Mouse (Mus musculus) lung, embryonic 14.5 days (tissue): ENCODE data around the gene Epb41l4b. TPM values are rescaled to one million over a fixed set of nuclear protein-coding genes. Genes with fewer than 3 reads are reported as not detected.

Source experiments
- ATAC-seq: fragments of 200-750 bp; cut with Nextera tagmentation; 2 replicates; pipeline ENCODE4 v1.8.0; 2017; ENCODE audit warnings: mild to moderate bottlenecking, moderate TSS enrichment, moderate library complexity; ENCODE audit not compliant: insufficient read depth
- DNase-seq: peaks from one replicate; pipeline ENCODE4 v3.0.0-alpha.2; 2015
- H3K27ac ChIP-seq: fragments of 300-500 bp; sonication (generic); 2 replicates; pipeline ENCODE4 v1.5.1; 2014; ENCODE audit warnings: low read depth, mild to moderate bottlenecking, moderate library complexity
- H3K27me3 ChIP-seq: fragments of 300-500 bp; sonication (generic); 2 replicates; pipeline ENCODE4 v1.6.1; 2014; ENCODE audit warnings: low read length, control low read depth; ENCODE audit not compliant: insufficient read depth
- H3K36me3 ChIP-seq: fragments of 300-500 bp; sonication (generic); 2 replicates; pipeline ENCODE4 v1.6.1; 2014; ENCODE audit warnings: control low read depth; ENCODE audit not compliant: insufficient read depth
- H3K4me1 ChIP-seq: fragments of 300-500 bp; sonication (generic); 2 replicates; pipeline ENCODE4 v1.6.1; 2014; ENCODE audit warnings: antibody characterized with exemption, control low read depth; ENCODE audit not compliant: insufficient read depth
- H3K4me2 ChIP-seq: fragments of 300-500 bp; sonication (generic); 2 replicates; pipeline ENCODE4 v1.6.1; 2014; ENCODE audit warnings: mild to moderate bottlenecking
- H3K4me3 ChIP-seq: fragments of 300-500 bp; sonication (generic); 2 replicates; pipeline ENCODE4 v1.5.1; 2014; ENCODE audit warnings: low read depth, low read length
- H3K9ac ChIP-seq: fragments of 300-500 bp; sonication (generic); 2 replicates; pipeline ENCODE4 v1.6.1; 2014
- H3K9me3 ChIP-seq: fragments of 300-500 bp; sonication (generic); 2 replicates; pipeline ENCODE4 v1.6.1; 2016; ENCODE audit warnings: low read depth, low read length, control low read depth
- CTCF ChIP-seq: IDR thresholded peaks from 2 replicates; pipeline ENCODE4 v1.5.1; 2016; ENCODE audit warnings: antibody characterized with exemption, low read depth
- WGBS: fragments of 180-500 bp; shearing (Covaris S2); extraction: QIAGEN DNeasy Blood & Tissue Kit; methylation state at CpG from one replicate; pipeline ENCODE4 v1.1.7; 2014; 5-methylcytosine and 5-hydroxymethylcytosine counted together
- polyA plus RNA-seq: library from polyadenylated mRNA; unstranded; fragments of >200 nt; fragmentation: Nextera tagmentation; extraction: Ambion mirVana; gene quantifications from 2 replicates; pipeline ENCODE4 v1.2.1, GENCODE M21; 2014

Gene Epb41l4b
- polyA plus RNA-seq, 1 experiment from 2014 or later = 1.2 TPM

DNA sequence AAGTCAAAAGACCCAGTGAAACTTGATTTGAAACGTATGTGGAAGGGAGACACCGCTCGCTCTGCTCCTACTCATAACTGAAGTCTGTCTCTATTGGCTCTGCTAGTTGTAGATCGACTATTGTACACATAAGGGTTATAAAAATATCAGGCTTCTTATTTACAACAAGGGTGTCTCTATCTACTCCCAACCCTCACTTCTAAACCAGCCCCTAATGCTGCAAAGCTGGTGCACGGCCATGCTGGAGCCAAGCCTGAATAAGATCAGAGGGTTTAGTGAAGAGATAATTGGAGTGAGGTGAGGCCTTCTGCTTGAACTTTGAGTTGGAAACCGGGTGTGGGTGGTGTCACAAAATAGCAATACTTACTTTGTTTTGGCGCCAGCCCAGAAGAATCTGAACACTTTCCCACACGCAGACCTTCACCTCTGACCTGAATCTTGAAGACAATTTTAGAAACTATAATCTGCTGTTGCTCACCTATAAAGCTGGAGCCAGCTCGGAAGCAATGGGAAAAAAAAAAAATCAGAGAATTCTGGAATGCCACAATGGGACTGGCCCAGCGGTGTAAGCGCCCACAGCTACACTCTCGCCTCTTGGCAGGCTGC, 181.8 kb downstream of the Epb41l4b start:
- Histone ChIP-seq H3K4me2 (no peak overlapping the region), H3K27me3 (no peaks in the 10 kb centered on the region), H3K9ac (no peak overlapping the region), H3K4me1 (no peaks in the 10 kb centered on the region), H3K9me3 (no peaks in the 10 kb centered on the region), H3K4me3 (no peak overlapping the region), H3K36me3 (no peaks in the 10 kb centered on the region), H3K27ac (no peak overlapping the region)
- ATAC-seq (no peak), DNase-seq (no peak)
- TF ChIP-seq CTCF = no peak
- WGBS = 69% methylated on average over 12 of the region's 12 CpGs

DNA sequence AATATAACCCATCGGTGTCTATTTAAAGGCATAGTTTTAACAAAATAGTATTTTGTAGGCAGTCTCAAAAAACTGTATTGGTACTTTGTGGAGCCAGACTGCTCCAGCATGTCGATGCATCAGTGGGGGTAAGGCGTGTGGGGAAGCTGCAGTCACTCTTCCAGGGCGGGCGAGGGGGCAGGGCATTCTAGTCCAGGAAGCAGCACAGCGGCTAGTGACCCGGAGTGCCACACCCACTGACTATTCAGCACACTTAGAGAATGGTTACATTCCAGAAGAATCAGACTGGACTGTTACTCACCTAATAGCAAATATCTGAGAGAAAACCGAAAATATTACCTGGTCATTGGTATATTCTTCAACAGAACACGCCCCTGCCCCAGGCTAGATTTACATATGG, 185.7 kb downstream of the Epb41l4b start:
- 44% methylated on average over 9 of the region's 9 CpGs for whole genome bisulfite sequencing

DNA sequence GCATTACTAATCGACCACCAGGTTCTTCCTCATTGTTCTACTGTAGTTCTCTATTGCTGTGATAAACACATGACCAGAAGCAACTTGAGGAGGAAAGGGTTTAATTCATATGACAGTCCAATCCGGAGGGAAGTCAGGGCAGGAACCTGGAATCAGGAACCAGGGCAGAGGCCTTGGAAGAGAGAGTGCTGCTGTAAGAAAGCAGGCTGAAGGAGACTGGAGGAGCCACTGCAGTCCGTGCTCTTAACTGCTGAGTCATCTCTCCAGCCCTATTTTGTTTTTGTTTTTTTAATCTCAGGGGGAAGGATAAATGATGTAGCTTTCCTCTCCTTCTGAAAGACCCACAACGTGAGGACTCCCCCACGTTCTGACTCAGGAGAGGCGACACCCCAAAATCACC, 190.0 kb downstream of the Epb41l4b start:
- WGBS = 49% methylated on average over 5 of the region's 6 CpGs
- DNase-seq (no peak), ATAC-seq (no peak)
- no peaks in the 10 kb centered on the region for H3K27me3 ChIP-seq
- no peaks in the 10 kb centered on the region for H3K4me1 ChIP-seq
- H3K36me3 ChIP-seq = no peaks in the 10 kb centered on the region
- H3K9me3 ChIP-seq = no peaks in the 10 kb centered on the region
- no peak overlapping the region for H3K4me2 ChIP-seq
- H3K4me3 ChIP-seq = no peak overlapping the region
- TF ChIP-seq CTCF = no peak
- no peak overlapping the region for H3K9ac ChIP-seq
- no peak overlapping the region for H3K27ac ChIP-seq

More for the DNA sequence above, 185.7 kb downstream of the Epb41l4b start:
- H3K4me1 ChIP-seq = no peaks in the 10 kb centered on the region
- DNase-seq (no peak), ATAC-seq (no peak)
- no peak overlapping the region for H3K27ac ChIP-seq
- H3K9ac ChIP-seq = no peak overlapping the region
- no peaks in the 10 kb centered on the region for H3K9me3 ChIP-seq
- no peak overlapping the region for H3K4me2 ChIP-seq
- H3K4me3 ChIP-seq = no peak overlapping the region
- no peaks in the 10 kb centered on the region for H3K36me3 ChIP-seq
- no peaks in the 10 kb centered on the region for H3K27me3 ChIP-seq
- TF ChIP-seq CTCF = no peak

DNA sequence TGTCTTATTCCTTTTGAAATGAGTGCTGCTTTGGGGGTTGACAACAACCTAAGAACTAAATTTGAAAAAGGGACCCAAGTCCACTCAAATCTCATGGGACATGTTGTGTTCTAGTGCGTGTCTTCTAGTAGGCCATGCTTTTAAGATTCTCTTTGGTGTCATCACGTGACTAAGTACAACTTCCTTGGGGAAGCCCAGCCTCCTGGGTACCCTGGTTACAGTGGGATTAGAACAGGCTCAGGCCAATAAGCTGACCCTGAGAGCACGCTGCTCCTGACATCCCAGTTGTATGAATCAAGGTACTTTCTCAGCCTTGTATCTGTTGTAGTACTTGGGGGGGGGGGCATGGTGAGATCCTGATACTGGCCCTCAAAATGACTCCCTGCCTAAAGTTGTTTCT, 191.5 kb downstream of the Epb41l4b start:
- Histone ChIP-seq H3K27ac (no peak overlapping the region), H3K4me1 (no peaks in the 10 kb centered on the region), H3K27me3 (no peaks in the 10 kb centered on the region), H3K9me3 (no peaks in the 10 kb centered on the region), H3K36me3 (no peaks in the 10 kb centered on the region), H3K9ac (no peak overlapping the region), H3K4me2 (no peak overlapping the region), H3K4me3 (no peak overlapping the region)
- ATAC-seq (no peak), DNase-seq (no peak)
- 80% methylated on average over 3 of the region's 3 CpGs for WGBS
- no peak for TF ChIP-seq CTCF

DNA sequence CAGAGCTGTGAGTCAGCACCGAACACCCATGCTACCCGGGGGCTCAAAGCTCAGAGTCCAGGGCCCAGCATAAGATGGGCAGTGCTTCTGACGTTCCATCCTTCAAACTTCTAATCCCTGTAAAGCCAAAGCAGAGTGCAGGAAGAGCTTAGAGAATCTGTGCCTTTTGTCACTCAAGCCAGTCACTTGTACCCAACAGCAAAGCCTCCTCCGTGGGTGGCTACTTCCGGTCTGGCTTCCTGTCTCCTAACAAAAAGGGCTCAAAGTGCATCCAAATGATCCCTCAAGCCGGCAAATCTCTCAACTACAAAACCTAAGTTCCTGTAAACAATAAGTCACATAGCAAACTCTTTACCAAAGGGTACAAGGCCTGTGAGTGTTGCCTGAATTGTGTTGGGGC, 193.7 kb downstream of the Epb41l4b start:
- Histone ChIP-seq H3K9me3 (no peaks in the 10 kb centered on the region), H3K36me3 (no peaks in the 10 kb centered on the region), H3K4me2 (no peak overlapping the region), H3K9ac (no peak overlapping the region), H3K4me1 (peaks cover 10% of the 10 kb centered on the region), H3K4me3 (no peak overlapping the region), H3K27ac (no peak overlapping the region), H3K27me3 (no peaks in the 10 kb centered on the region)
- ATAC-seq = no peak
- WGBS = 53% methylated on average over 6 of the region's 6 CpGs
- TF ChIP-seq CTCF = no peak
- no peak for DNase-seq

DNA sequence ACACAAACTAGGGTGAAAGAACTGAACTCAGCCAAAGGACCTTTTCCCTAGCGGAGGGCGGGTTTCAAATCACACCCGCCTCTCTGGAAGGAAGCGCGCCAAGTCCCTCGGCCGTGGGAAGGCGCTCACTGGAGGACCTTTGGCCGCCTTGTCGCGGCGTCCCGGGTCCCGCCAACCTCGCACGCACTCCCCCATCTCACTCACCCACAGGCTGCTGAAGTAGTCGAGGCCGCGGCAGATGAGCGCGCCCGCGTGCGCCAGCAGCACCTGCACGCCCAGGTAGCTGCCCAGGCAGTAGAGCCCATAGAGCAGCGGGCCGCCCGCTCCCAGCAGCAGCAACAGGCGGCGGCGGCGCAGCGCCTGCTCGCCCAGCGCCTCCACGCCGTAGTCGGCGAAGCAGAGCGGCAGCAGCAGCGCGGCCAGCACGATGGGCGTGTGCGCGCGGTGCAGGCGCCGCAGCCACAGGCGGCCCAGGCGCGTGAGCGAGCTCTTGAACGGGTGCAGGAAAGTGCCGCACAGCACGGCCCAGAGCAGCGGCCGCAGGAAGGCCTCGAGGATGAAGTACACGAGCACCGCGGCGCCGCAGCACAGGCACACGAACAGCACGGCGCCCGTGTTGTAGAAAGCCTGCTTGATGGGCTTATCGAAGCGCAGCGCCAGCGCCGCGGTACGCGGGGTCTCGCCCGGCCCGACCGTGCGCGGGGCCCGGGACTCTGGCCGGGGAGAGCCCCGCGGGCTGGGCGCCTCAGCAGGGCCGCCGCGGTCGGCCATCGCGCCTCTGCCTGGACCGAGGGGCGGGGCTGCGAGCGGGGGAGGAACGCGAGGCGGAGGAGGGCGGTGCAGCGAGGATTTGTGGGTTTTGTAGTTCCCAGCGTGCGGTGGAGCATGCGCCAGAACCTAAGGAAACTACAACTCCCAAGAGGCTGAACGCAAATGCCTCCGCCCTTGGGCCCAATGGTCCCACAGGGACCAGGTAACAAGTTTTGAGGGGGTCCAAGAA, 196.3 kb downstream of the Epb41l4b start, which contains the start of gene Tmem245:
TSS of gene Tmem245 (minus strand) at position 797 of the 1,000 bp plus-strand sequence.
- TF ChIP-seq CTCF = no peak
- peak within 1 kb of the TSS; percentile 85 for H3K9ac ChIP-seq
- peak within 1 kb of the TSS; percentile 92 for H3K4me3 ChIP-seq
- whole genome bisulfite sequencing = under 1% methylated on average over 107 of the region's 107 CpGs
- H3K4me2 ChIP-seq = peak within 1 kb of the TSS; percentile 86
- no peaks in the 10 kb centered on the region for H3K27me3 ChIP-seq
- H3K9me3 ChIP-seq = no peaks in the 10 kb centered on the region
- DNase-seq (peak; percentile 97), ATAC-seq (peak; percentile 96)
- H3K27ac ChIP-seq = peak within 1 kb of the TSS; percentile 90
- H3K4me1 ChIP-seq = peaks cover 15% of the 10 kb centered on the region
- no peaks in the 10 kb centered on the region for H3K36me3 ChIP-seq

DNA sequence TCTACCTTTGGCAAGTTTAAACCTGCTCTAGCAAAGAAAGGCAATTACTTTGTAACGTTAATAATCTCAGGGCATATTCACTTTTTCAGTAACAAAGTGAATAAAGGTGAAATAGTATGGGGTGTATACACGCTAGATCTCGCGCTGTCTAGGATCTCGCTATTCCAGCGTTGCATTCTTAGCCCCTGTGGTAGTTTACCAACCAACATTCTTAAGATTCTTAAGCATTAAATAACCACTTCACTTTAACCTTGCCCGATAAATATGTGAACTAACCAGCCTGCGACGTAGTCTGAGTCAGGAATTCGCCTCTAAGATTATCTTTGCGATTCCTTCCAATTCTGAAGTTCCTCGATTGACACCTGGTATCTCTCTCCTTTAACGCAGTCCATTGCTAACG, 197.1 kb downstream of the Epb41l4b start:
- peak; percentile 71 for DNase-seq
- H3K27ac ChIP-seq = peak overlapping the region; percentile 90; the same call in 1 of the 2 replicates
- TF ChIP-seq CTCF = no peak
- H3K36me3 ChIP-seq = no peaks in the 10 kb centered on the region
- peak overlapping the region; percentile 85 for H3K9ac ChIP-seq
- H3K27me3 ChIP-seq = no peaks in the 10 kb centered on the region
- no peaks in the 10 kb centered on the region for H3K9me3 ChIP-seq
- under 1% methylated on average over 14 of the region's 14 CpGs for WGBS
- H3K4me1 ChIP-seq = peaks cover 15% of the 10 kb centered on the region
- ATAC-seq = peak; percentile 23; the same call in 1 of the 2 replicates
- H3K4me3 ChIP-seq = peak overlapping the region; percentile 92
- H3K4me2 ChIP-seq = peak overlapping the region; percentile 86
